Mouse (Mus musculus) Patski (cell line): ENCODE results near the gene Nhp2. TPM values are rescaled to one million over a fixed set of nuclear protein-coding genes. Genes with fewer than 3 reads are reported as not detected.
A peak's percentile ranks its signal among the peaks of the same experiment; 100 is the strongest.

ENCODE experiments used
- ATAC-seq: fragments of 100-300 bp; one replicate; pipeline ENCODE4 v1.8.0; 2021
- CTCF ChIA-PET: fragments of 350-600 bp; sonication (Branson Sonifier 250); formaldehyde crosslinking; loops from one replicate; lab custom pipeline; 2022; ENCODE audit warnings: inconsistent platforms; lab: Charles Lee
- POLR2A ChIA-PET: fragments of 350-600 bp; sonication (Branson Sonifier 250); formaldehyde crosslinking; loops from one replicate; lab custom pipeline; 2022; ENCODE audit warnings: antibody characterized with exemption, inconsistent platforms; lab: Charles Lee
- DNase-seq: peaks from one replicate; pipeline ENCODE4 v3.0.0-alpha.2; 2011; ENCODE audit warnings: low read depth, low spot score
- H3K27me3 ChIP-seq: fragments of 371-371 bp; one replicate; pipeline ENCODE4 v1.5.1; 2021
- CTCF ChIP-seq: fragments of 100-300 bp; IDR thresholded peaks from one replicate; pipeline ENCODE4 v1.5.1; 2021
- in situ Hi-C: fragments of 300-500 bp; cut with MboI; formaldehyde crosslinking; loops from 3 replicates; pipeline ENCODE4 v1.11.1; 2018; ENCODE audit warnings: low pct_unique_long_range_greater_than_20kb, mixed read lengths
- polyA plus RNA-seq: library from polyadenylated mRNA; unstranded; gene quantifications from one replicate; pipeline ENCODE4 v1.2.3, GENCODE M21; 2021

The Nhp2 gene
- polyA plus RNA-seq, 1 experiment from 2014 or later = 69.0 TPM

DNA sequence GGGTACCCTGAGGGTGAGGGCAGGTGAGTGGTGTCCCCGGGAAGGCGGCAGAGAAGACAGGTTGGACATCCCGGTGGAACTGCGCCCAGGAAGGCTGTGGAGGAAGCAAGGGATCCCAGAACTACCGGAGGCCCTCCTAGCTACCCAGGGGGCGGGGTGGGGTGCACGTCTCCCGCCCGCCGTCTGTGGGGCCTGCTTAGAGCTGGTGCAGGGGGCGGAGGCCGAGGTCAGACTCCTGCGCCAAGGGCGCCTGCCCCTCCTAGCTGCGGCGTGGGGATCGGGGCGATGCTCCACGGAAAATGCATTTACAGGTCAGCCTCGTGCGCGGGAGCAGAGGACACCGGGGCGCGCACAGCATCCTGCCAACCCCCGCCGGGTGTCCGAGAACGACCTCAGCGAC is 30.7 kb downstream of the Nhp2 start:
- in situ Hi-C loops = no loop called here
- ChIA-PET POLR2A (interaction anchor here (1.0 to 2.6 kb wide), 5 partner anchors 9 to 23 kb away, joined by 4 to 13 read pairs (median 9); partner anchors contain the start of gene Rmnd5b), CTCF (interaction anchor here (1.0 to 1.6 kb wide), 2 partner anchors 18 to 31 kb away, joined by 5 read pairs; no protein-coding TSS in a partner anchor)
- no peak for TF ChIP-seq CTCF
- no peak for DNase-seq
- peak; percentile 20 for ATAC-seq
- H3K27me3 ChIP-seq = no peaks in the 10 kb centered on the region

DNA sequence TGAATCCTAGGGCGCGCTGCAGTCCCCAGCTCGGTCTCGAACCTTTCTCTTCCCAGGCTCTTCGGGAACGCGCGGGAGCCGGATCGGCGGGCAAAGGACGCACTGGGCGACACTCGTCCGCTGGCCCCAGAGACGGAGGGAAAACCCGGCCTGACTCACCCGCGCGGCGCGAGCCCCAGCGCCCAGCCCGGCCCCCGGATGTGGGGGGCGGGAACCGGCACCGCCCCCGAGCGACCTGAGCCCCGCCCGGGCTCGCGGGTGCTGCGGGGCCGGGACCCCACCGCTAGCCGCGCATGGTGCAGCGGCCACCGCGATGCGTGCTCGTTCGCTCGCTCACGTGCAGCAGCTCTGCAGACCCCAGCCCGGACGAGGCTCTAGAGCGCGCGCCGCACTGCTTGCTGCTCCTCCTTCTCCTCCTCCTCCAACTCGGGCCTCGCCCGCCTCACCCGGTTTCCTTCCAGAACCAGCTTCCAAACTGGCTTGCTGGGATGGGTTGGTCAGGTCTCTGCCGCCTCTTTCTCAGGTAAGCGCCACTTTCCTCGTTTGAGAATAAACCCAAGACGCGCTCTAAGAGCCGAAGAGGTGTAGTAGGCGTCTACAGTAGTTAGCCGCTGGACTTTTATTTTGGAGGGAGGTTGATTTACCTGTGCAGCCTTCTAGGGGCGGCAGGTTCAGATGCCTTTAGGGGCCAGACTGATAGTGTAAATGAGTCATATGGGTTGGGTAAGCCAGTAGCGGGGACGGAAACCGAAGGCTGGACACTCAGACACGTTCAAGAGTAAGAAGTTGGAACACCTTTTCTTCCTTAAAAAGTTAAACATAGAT is 31.4 kb downstream of the Nhp2 start, which contains the start of the genes N4bp3 and D930048N14Rik:
Gene N4bp3, minus strand, starts transcription at position 152 of the 825 bp plus-strand sequence.
Gene D930048N14Rik, plus strand, starts transcription at position 264 of the 825 bp plus-strand sequence.
- TF ChIP-seq CTCF = no peak
- no peaks in the 10 kb centered on the region for H3K27me3 ChIP-seq
- ATAC-seq (peak; percentile 82), DNase-seq (no peak)
- CTCF ChIA-PET = interaction anchor here (1.0 kb wide), 1 partner anchor 30 kb away, joined by 5 read pairs; no protein-coding TSS in a partner anchor
- POLR2A ChIA-PET = interaction anchor here (1.0 to 2.6 kb wide), 5 partner anchors 9 to 23 kb away, joined by 3 to 10 read pairs (median 8); partner anchors contain the start of gene Rmnd5b
- in situ Hi-C loops = no loop called here

DNA sequence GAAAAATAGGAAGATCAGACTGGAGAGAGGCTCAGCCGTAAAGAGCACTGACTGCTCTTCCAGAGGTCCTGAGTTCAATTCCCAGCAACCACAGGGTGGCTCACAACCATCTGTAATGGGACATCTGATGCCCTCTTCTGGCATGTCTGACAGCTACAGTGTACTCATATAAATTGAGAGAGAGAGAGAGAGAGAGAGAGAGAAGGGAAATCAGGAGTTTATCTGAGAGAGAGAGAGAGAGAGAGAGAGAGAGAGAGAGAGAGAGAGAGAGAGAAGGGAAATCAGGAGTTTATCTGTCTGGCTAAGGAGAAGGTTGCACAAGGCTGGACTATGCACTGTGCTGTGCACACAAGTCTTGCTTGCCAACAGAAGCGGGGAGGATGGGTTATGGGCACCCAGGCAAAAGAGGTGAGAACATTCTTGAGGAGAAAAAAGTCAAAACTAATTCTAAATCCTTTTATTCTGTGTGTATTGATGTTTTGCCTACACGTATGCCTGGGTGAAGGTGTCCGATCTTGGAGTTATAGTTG is 33.4 kb downstream of the Nhp2 start:
- H3K27me3 ChIP-seq = no peaks in the 10 kb centered on the region
- POLR2A ChIA-PET = interaction anchor here (0.6 to 1.5 kb wide), 2 partner anchors 10 to 1293 kb away, joined by 3 read pairs; no protein-coding TSS in a partner anchor
- DNase-seq = no peak
- in situ Hi-C loops = no loop called here
- ATAC-seq = no peak
- no peak for TF ChIP-seq CTCF
- CTCF ChIA-PET = interaction anchor here (1.2 kb wide), 1 partner anchor 46 kb away, joined by 3 read pairs; the partner anchor contains the start of gene Hnrnpab

DNA sequence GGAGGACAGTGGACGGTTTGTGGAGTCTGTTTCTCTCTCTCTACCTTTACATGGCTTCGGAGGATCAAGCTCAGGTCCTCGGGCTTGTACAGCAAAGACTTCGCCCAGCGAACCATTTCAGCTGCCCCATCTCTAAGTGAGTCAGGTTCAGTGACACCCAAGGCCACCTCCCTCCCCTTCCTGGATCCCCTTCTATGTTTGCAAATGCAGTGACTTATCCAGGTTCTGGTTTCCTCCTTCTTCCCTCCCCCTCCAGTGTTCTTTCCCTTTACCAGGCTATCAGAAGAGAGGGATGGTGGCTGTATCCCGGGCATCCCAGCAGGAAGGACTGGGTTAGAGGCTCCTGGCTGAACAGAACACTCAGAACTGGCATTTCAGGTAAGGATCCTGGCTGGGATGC is 34.2 kb downstream of the Nhp2 start:
- no peaks in the 10 kb centered on the region for H3K27me3 ChIP-seq
- in situ Hi-C loops = no loop called here
- no peak for DNase-seq
- no peak for ATAC-seq
- ChIA-PET POLR2A (interaction anchor here (0.6 kb wide), 1 partner anchor 1294 kb away, joined by 3 read pairs; no protein-coding TSS in a partner anchor), CTCF (interaction anchor here (1.2 kb wide), 1 partner anchor 47 kb away, joined by 3 read pairs; the partner anchor contains the start of gene Hnrnpab)
- no peak for TF ChIP-seq CTCF

DNA sequence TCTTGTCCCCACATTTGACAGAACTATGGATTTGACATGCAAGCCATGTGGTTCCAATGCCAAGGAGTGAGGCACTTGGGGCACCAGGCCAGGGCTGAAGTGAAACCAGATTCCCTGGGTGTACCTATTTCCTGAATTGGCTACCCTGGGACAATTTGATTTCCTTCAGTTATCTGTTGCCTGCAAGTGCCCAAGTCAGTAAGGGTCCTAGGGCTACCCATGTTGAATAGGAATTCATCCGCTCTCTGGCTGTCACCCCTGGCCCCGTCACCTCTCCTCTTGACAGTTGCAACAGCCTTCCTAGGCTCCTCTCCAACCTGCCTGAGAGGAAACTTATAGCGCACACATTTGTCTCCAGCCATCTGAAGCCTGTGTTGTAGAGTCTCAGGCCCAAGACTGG is 35.4 kb downstream of the Nhp2 start:
- no peaks in the 10 kb centered on the region for H3K27me3 ChIP-seq
- CTCF ChIA-PET = interaction anchor here (0.9 kb wide), 1 partner anchor 32 kb away, joined by 3 read pairs; no protein-coding TSS in a partner anchor
- no peak for ATAC-seq
- no peak for DNase-seq
- POLR2A ChIA-PET = no interaction called here
- in situ Hi-C loops = no loop called here
- no peak for TF ChIP-seq CTCF

DNA sequence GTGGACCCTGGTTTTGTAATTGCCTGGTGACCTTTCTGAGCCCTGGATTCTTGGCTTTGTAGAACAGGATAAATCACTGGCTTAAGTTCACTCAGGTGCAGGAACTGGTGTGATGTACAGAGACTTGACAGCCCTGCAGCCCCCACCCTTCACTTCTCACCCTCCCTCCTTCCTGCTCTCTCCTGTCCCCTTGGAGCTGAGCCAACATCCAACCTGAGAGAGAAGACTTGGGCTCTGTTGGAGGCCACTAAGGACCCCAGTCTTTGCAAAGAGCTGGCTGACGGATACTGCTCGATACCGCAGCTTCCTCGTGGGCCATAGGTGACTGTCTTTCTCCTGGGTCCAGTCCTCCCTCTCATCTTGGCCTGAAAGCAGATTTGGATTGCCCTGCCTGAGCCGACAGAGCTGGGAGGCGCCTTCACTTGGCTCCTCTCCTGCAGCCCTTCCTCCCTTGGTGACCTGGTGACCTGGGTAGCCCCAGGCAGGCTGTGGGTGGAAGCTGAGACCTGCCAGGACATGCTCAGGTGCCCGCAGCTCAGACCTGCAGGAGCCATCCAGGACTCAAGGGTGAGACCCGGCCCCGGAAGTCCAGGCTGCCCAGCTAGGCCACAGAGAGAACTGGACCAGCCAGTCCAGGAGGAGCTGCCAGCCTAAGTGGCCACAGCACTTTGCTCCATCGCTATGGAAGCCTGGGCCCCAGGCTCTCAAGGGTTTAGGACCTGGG is 37.4 kb downstream of the Nhp2 start:
- in situ Hi-C loops = no loop called here
- ChIA-PET CTCF (interaction anchor here (0.8 to 1.0 kb wide), 2 partner anchors 25 kb away, joined by 3 read pairs; no protein-coding TSS in a partner anchor), POLR2A (no interaction called here)
- ATAC-seq (peak; percentile 12), DNase-seq (no peak)
- H3K27me3 ChIP-seq = no peaks in the 10 kb centered on the region
- no peak for TF ChIP-seq CTCF

DNA sequence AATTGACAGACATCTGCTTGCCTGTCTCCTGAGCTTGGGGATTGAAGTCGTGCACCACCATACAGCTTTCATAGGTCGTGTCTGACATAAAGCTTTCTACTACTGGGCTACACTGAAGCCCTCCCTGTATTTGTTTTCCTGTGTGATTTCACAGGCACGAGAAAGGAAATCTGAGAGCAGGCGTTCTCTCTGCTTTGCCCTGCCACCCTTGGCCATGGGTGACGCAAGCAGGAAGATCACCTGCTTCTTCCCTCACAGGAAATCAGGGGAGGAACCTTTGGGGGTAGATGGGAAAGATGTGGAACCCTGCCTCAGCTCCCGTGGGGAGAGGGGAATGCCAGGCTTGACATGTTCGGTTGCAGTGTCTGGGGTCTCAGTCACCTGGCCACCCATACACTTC is 38.8 kb downstream of the Nhp2 start:
- DNase-seq = no peak
- ChIA-PET CTCF (no interaction called here), POLR2A (interaction anchor here (1.0 to 1.2 kb wide), 4 partner anchors 15 to 22 kb away, joined by 3 to 4 read pairs (median 3); no protein-coding TSS in a partner anchor)
- no peak for TF ChIP-seq CTCF
- no peaks in the 10 kb centered on the region for H3K27me3 ChIP-seq
- ATAC-seq = no peak
- in situ Hi-C loops = no loop called here

DNA sequence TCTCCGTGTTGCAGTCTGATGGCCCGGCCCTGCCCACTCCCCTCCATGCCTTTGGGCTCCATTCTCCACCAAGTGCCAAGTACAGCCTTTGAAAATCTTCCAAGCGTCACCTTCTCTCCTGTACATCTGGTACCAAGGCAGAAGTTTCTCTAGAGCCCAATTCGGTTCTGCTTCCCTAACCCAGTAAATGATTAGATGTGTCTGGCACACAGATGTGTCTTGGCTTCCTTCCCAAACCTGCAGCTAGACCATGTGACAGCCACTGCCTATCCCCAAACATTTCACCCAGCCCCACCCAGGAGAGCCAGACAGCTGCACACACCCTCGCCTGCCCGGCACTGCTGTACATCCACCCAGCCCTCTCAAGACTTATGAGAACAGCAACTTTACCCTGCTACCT is 39.2 kb downstream of the Nhp2 start:
- H3K27me3 ChIP-seq = no peaks in the 10 kb centered on the region
- in situ Hi-C loops = no loop called here
- DNase-seq (peak; percentile 89), ATAC-seq (peak; percentile 71)
- no peak for TF ChIP-seq CTCF
- POLR2A ChIA-PET = interaction anchor here (1.2 kb wide), 3 partner anchors 15 to 18 kb away, joined by 3 to 4 read pairs (median 3); no protein-coding TSS in a partner anchor
- CTCF ChIA-PET = interaction anchor here (5.2 kb wide), 1 partner anchor 14 kb away, joined by 27 read pairs; no protein-coding TSS in a partner anchor

DNA sequence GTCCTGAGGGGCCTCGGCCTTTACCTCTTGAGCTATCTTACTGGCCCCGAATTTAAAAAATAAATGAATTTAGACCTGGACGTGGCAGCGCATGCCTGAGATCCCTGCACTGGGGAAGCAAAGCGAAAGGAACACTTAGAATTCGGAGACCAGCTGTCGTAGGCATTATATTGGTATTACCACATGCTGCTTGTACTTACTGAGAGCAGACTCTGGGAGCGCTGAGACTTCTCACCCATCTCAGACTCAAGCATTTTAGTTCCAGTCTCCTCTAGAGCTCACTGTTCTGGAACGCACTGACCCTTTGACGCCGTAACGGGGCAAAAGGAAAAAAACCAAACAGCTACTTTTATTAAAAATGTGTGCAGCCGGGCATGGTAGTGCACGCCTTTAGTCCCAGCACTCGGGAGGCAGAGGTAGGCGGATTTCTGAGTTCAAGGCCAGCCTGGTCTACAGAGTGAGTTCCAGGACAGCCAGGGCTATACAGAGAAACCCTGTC is 42.4 kb downstream of the Nhp2 start:
- TF ChIP-seq CTCF = no peak
- no peak for DNase-seq
- in situ Hi-C loops = no loop called here
- no peaks in the 10 kb centered on the region for H3K27me3 ChIP-seq
- ChIA-PET CTCF (interaction anchor here (0.8 to 5.2 kb wide), 3 partner anchors 11 to 20 kb away, joined by 3 to 27 read pairs (median 3); no protein-coding TSS in a partner anchor), POLR2A (interaction anchor here (0.8 kb wide), 1 partner anchor 25 kb away, joined by 3 read pairs; no protein-coding TSS in a partner anchor)
- no peak for ATAC-seq
